Comparison of ENCODE assay signal across 8 mouse cellular contexts in genomic region chr11:78536690-78537084, GRCm38 (mm10). TPM values are rescaled to one million over a fixed set of nuclear protein-coding genes. Genes with fewer than 3 reads are reported as not detected.
DNase-seq lines count a peak whose midpoint lies in the region; ATAC-seq and TF ChIP-seq lines count a peak whose summit lies in the region.

No protein-coding gene starts in this region.

- H3K36me3 ChIP-seq in lung, embryonic 14.5 days (ENCODE audit: insufficient read depth): peaks cover 35% of the 10 kb centered on the region
- H3K36me3 ChIP-seq in embryonic facial prominence, embryonic 14.5 days (ENCODE audit: control insufficient read depth, insufficient read depth, low read length): peaks cover 38% of the 10 kb centered on the region
- H3K36me3 ChIP-seq in intestine, postnatal 0 days (ENCODE audit: control insufficient read depth, insufficient read depth): peaks cover 32% of the 10 kb centered on the region
- H3K36me3 ChIP-seq in neural tube, embryonic 14.5 days (ENCODE audit: control insufficient read depth, insufficient read depth, low read length): peaks cover 13% of the 10 kb centered on the region; the same call in 1 of the 2 replicates

- peak overlapping the region; percentile 80 for H3K4me3 ChIP-seq in lung, embryonic 14.5 days (ENCODE audit: low read depth, low read length)
- H3K4me3 ChIP-seq in embryonic facial prominence, embryonic 14.5 days (ENCODE audit: low read depth, low read length): peak overlapping the region; percentile 73
- H3K4me3 ChIP-seq in intestine, postnatal 0 days (ENCODE audit: low read depth, low read length): peak overlapping the region; percentile 85
- H3K4me3 ChIP-seq in neural tube, embryonic 14.5 days (ENCODE audit: low read depth, low read length): peak overlapping the region; percentile 66

- under 1% methylated on average over 14 of the region's 14 CpGs for WGBS in lung, embryonic 14.5 days
- under 1% methylated on average over 14 of the region's 14 CpGs for WGBS in embryonic facial prominence, embryonic 14.5 days
- 1% methylated on average over 14 of the region's 14 CpGs for WGBS in intestine, postnatal 0 days
- 3% methylated on average over 14 of the region's 14 CpGs for WGBS in neural tube, embryonic 14.5 days

- H3K4me2 ChIP-seq in lung, embryonic 14.5 days: peak overlapping the region; percentile 92
- peak overlapping the region; percentile 84 for H3K4me2 ChIP-seq in embryonic facial prominence, embryonic 14.5 days (ENCODE audit: low read depth, low read length)
- peak overlapping the region; percentile 83 for H3K4me2 ChIP-seq in intestine, postnatal 0 days (replicated peaks; ENCODE audit: low read depth)
- H3K4me2 ChIP-seq in neural tube, embryonic 14.5 days (ENCODE audit: low read depth, low read length): peak overlapping the region; percentile 75

- peak overlapping the region; percentile 89 for H3K9ac ChIP-seq in lung, embryonic 14.5 days
- H3K9ac ChIP-seq in embryonic facial prominence, embryonic 14.5 days (ENCODE audit: low read depth, low read length): peak overlapping the region; percentile 83
- H3K9ac ChIP-seq in intestine, postnatal 0 days (ENCODE audit: low read depth, low read length): peak overlapping the region; percentile 87
- peak overlapping the region; percentile 72 for H3K9ac ChIP-seq in neural tube, embryonic 14.5 days (replicated peaks; ENCODE audit: low read depth, low read length)

- H3K9me3 ChIP-seq in lung, embryonic 14.5 days (ENCODE audit: low read depth, low read length): no peaks in the 10 kb centered on the region
- H3K9me3 ChIP-seq in embryonic facial prominence, embryonic 14.5 days (ENCODE audit: control insufficient read depth, low read length): no peaks in the 10 kb centered on the region
- no peaks in the 10 kb centered on the region for H3K9me3 ChIP-seq in intestine, postnatal 0 days (ENCODE audit: control insufficient read depth)
- no peaks in the 10 kb centered on the region for H3K9me3 ChIP-seq in neural tube, embryonic 14.5 days (ENCODE audit: control insufficient read depth, low read length)

- H3K27me3 ChIP-seq in lung, embryonic 14.5 days (ENCODE audit: insufficient read depth, low read length): no peaks in the 10 kb centered on the region
- H3K27me3 ChIP-seq in embryonic facial prominence, embryonic 14.5 days (replicated peaks; ENCODE audit: control insufficient read depth, insufficient read depth, low read length): no peaks in the 10 kb centered on the region
- H3K27me3 ChIP-seq in intestine, postnatal 0 days (replicated peaks; ENCODE audit: control insufficient read depth, insufficient read depth, low read length): no peaks in the 10 kb centered on the region
- H3K27me3 ChIP-seq in neural tube, embryonic 14.5 days (ENCODE audit: control insufficient read depth, insufficient read depth, low read length): no peaks in the 10 kb centered on the region

- 0 out of 2 replicates have a peak, but pooled peaks cover 12% of the 10 kb centered on the region for H3K4me1 ChIP-seq in lung, embryonic 14.5 days (ENCODE audit: insufficient read depth)
- peaks cover 16% of the 10 kb centered on the region for H3K4me1 ChIP-seq in embryonic facial prominence, embryonic 14.5 days (ENCODE audit: control insufficient read depth, insufficient read depth, low read length)
- peaks cover 12% of the 10 kb centered on the region for H3K4me1 ChIP-seq in intestine, postnatal 0 days (replicated peaks; ENCODE audit: control insufficient read depth, insufficient read depth, low read length)
- H3K4me1 ChIP-seq in neural tube, embryonic 14.5 days (ENCODE audit: control insufficient read depth, insufficient read depth, low read length): peaks cover 18% of the 10 kb centered on the region

- peak overlapping the region; percentile 85 for H3K27ac ChIP-seq in lung, embryonic 14.5 days (ENCODE audit: low read depth)
- H3K27ac ChIP-seq in embryonic facial prominence, embryonic 14.5 days (replicated peaks; ENCODE audit: low read depth, low read length): peak overlapping the region; percentile 91
- peak overlapping the region; percentile 97 for H3K27ac ChIP-seq in intestine, postnatal 0 days (ENCODE audit: low read depth, low read length)
- peak overlapping the region; percentile 80 for H3K27ac ChIP-seq in neural tube, embryonic 14.5 days (ENCODE audit: low read depth, low read length)

- no peak for ATAC-seq in lung, embryonic 14.5 days (ENCODE audit: insufficient read depth)
- ATAC-seq in embryonic facial prominence, embryonic 14.5 days (ENCODE audit: low read depth): no peak
- 0 out of 2 replicates have a peak, but pooled peaks have one; percentile 0 for ATAC-seq in intestine, postnatal 0 days
- peak; percentile 16; the same call in 1 of the 2 replicates for ATAC-seq in neural tube, embryonic 14.5 days (ENCODE audit: low read depth)
- ATAC-seq in activated CD4-positive, CD25-positive, alpha-beta regulatory T cell, adult 4 months: no peak

- no peak for TF ChIP-seq CTCF in lung, embryonic 14.5 days (IDR thresholded peaks at IDR 0.05; ENCODE audit: low read depth)
- TF ChIP-seq CTCF in intestine, postnatal 0 days (IDR thresholded peaks at IDR 0.05; ENCODE audit: low read depth): no peak

- no peak for DNase-seq in lung, embryonic 14.5 days
- no peak for DNase-seq in lung, adult 18-20 months
- DNase-seq in embryonic facial prominence, embryonic 14.5 days (ENCODE audit: low spot score): peak; percentile 20
- DNase-seq in adrenal gland, adult 8-10 months: no peak
- no peak for DNase-seq in layer of hippocampus, adult 11-12 months (ENCODE audit: low spot score)

RNA-seq across cellular contexts. Expression of gene Ift20, which starts 0.5 kb away (rescaled TPM):
- 119 and 134 TPM in 2 replicates for polyA plus RNA-seq in lung, embryonic 14.5 days (2014; fragmentation: Nextera tagmentation; extraction: Ambion mirVana)
- polyA plus RNA-seq in embryonic facial prominence, embryonic 14.5 days (2014; fragmentation: Nextera tagmentation; extraction: Ambion mirVana): 172 and 178 TPM in 2 replicates
- polyA plus RNA-seq in intestine, postnatal 0 days (2015; fragmentation: Nextera tagmentation; extraction: Ambion mirVana): 221 and 222 TPM in 2 replicates
- 122 and 124 TPM in 2 replicates for polyA plus RNA-seq in neural tube, embryonic 14.5 days (2014; fragmentation: Nextera tagmentation; extraction: Ambion mirVana)
- 100 to 1,000 TPM; 103 to 135 (median 123) TPM for total RNA-seq in adrenal gland, adult 8-10 months (2022)
- polyA plus RNA-seq in activated CD4-positive, CD25-positive, alpha-beta regulatory T cell, adult 4 months (2017; shearing (Covaris generic)): 100 to 1,000 TPM; 114 to 134 TPM

RNA-seq across cellular contexts. Expression of gene Tnfaip1, which starts 0.6 kb away (rescaled TPM):
- 82.9 and 85.2 TPM in 2 replicates for polyA plus RNA-seq in lung, embryonic 14.5 days (2014; fragmentation: Nextera tagmentation; extraction: Ambion mirVana)
- 76.0 and 83.0 TPM in 2 replicates for polyA plus RNA-seq in embryonic facial prominence, embryonic 14.5 days (2014; fragmentation: Nextera tagmentation; extraction: Ambion mirVana)
- polyA plus RNA-seq in intestine, postnatal 0 days (2015; fragmentation: Nextera tagmentation; extraction: Ambion mirVana): 64.7 and 71.5 TPM in 2 replicates
- 49.3 and 55.0 TPM in 2 replicates for polyA plus RNA-seq in neural tube, embryonic 14.5 days (2014; fragmentation: Nextera tagmentation; extraction: Ambion mirVana)
- total RNA-seq in adrenal gland, adult 8-10 months (2022): 10 to 100 TPM; 39.9 to 52.6 (median 47.0) TPM
- 10 to 100 TPM; 12.1 to 14.6 TPM for polyA plus RNA-seq in activated CD4-positive, CD25-positive, alpha-beta regulatory T cell, adult 4 months (2017; shearing (Covaris generic))

RNA-seq across cellular contexts. Expression of gene Tmem97, which starts 13.9 kb away (rescaled TPM):
- 102 and 108 TPM in 2 replicates for polyA plus RNA-seq in lung, embryonic 14.5 days (2014; fragmentation: Nextera tagmentation; extraction: Ambion mirVana)
- 86.9 and 88.2 TPM in 2 replicates for polyA plus RNA-seq in embryonic facial prominence, embryonic 14.5 days (2014; fragmentation: Nextera tagmentation; extraction: Ambion mirVana)
- 83.9 and 86.9 TPM in 2 replicates for polyA plus RNA-seq in intestine, postnatal 0 days (2015; fragmentation: Nextera tagmentation; extraction: Ambion mirVana)
- polyA plus RNA-seq in neural tube, embryonic 14.5 days (2014; fragmentation: Nextera tagmentation; extraction: Ambion mirVana): 38.0 and 43.0 TPM in 2 replicates
- 10 to 100 TPM; 46.3 to 65.0 (median 55.8) TPM for total RNA-seq in adrenal gland, adult 8-10 months (2022)
- polyA plus RNA-seq in activated CD4-positive, CD25-positive, alpha-beta regulatory T cell, adult 4 months (2017; shearing (Covaris generic)): 10 to 100 TPM; 23.3 to 28.4 TPM

RNA-seq across cellular contexts. Expression of gene Poldip2, which starts 24.7 kb away (rescaled TPM):
- polyA plus RNA-seq in lung, embryonic 14.5 days (2014; fragmentation: Nextera tagmentation; extraction: Ambion mirVana): 148 and 153 TPM in 2 replicates
- 152 and 156 TPM in 2 replicates for polyA plus RNA-seq in embryonic facial prominence, embryonic 14.5 days (2014; fragmentation: Nextera tagmentation; extraction: Ambion mirVana)
- polyA plus RNA-seq in intestine, postnatal 0 days (2015; fragmentation: Nextera tagmentation; extraction: Ambion mirVana): 65.8 and 67.1 TPM in 2 replicates
- 169 and 191 TPM in 2 replicates for polyA plus RNA-seq in neural tube, embryonic 14.5 days (2014; fragmentation: Nextera tagmentation; extraction: Ambion mirVana)
- 100 to 1,000 TPM; 129 to 171 (median 150) TPM for total RNA-seq in adrenal gland, adult 8-10 months (2022)
- polyA plus RNA-seq in activated CD4-positive, CD25-positive, alpha-beta regulatory T cell, adult 4 months (2017; shearing (Covaris generic)): 10 to 100 TPM; 11.2 to 12.9 TPM

RNA-seq across cellular contexts. Expression of gene Tmem199, which starts 24.7 kb away (rescaled TPM):
- 47.0 and 53.3 TPM in 2 replicates for polyA plus RNA-seq in lung, embryonic 14.5 days (2014; fragmentation: Nextera tagmentation; extraction: Ambion mirVana)
- polyA plus RNA-seq in embryonic facial prominence, embryonic 14.5 days (2014; fragmentation: Nextera tagmentation; extraction: Ambion mirVana): 39.0 and 39.8 TPM in 2 replicates
- polyA plus RNA-seq in intestine, postnatal 0 days (2015; fragmentation: Nextera tagmentation; extraction: Ambion mirVana): 49.2 and 51.2 TPM in 2 replicates
- polyA plus RNA-seq in neural tube, embryonic 14.5 days (2014; fragmentation: Nextera tagmentation; extraction: Ambion mirVana): 104 and 108 TPM in 2 replicates
- 10 to 100 TPM; 27.5 to 36.3 (median 34.5) TPM for total RNA-seq in adrenal gland, adult 8-10 months (2022)
- polyA plus RNA-seq in activated CD4-positive, CD25-positive, alpha-beta regulatory T cell, adult 4 months (2017; shearing (Covaris generic)): 10 to 100 TPM; 47.9 to 58.6 TPM

Comparison
In these comparisons a context has a peak if more than half of its experiments do, and no peak if none do; other contexts are left out.
1. ATAC-seq: peak in intestine, postnatal 0 days (single experiment) and neural tube, embryonic 14.5 days (single experiment); none in lung, embryonic 14.5 days (single experiment), embryonic facial prominence, embryonic 14.5 days (single experiment) and activated CD4-positive, CD25-positive, alpha-beta regulatory T cell, adult 4 months (single experiment).
2. Peak in every context shown above with its lines, with median percentiles within 50 percentile points of each other: H3K27ac ChIP-seq, H3K4me2 ChIP-seq, H3K4me3 ChIP-seq and H3K9ac ChIP-seq.